ENCODE assay signal across 11 mouse cellular contexts in genomic region chr13:44419056-44419455, GRCm38 (mm10).
A peak's percentile ranks its signal among the peaks of the same experiment; 100 is the strongest.
DNase-seq lines count a peak whose midpoint lies in the region; ATAC-seq and TF ChIP-seq lines count a peak whose summit lies in the region.
"Had no signal": no experiment of that assay in that cellular context is flagged by ENCODE, and none has a peak within 500 bp of the region (broad histone marks: within the 10 kb centered on the region; RNA-seq: fewer than 3 reads in every experiment).

No protein-coding gene starts in this region.

- no peak overlapping the region for H3K9ac ChIP-seq in heart, embryonic 12.5 days
- H3K9ac ChIP-seq in neural tube, embryonic 12.5 days: no peak overlapping the region
- H3K9ac ChIP-seq in neural tube, embryonic 15.5 days (replicated peaks): no peak overlapping the region
- no peak overlapping the region for H3K9ac ChIP-seq in limb, embryonic 12.5 days (replicated peaks)
- no peak overlapping the region for H3K9ac ChIP-seq in hindbrain, embryonic 16.5 days (ENCODE audit: low read depth, low read length)
- H3K9ac ChIP-seq: forebrain, postnatal 0 days had no signal

- 0 out of 2 replicates have a peak overlapping the region, but pooled peaks have one; percentile 49 for H3K4me2 ChIP-seq in heart, embryonic 12.5 days
- H3K4me2 ChIP-seq in neural tube, embryonic 12.5 days (replicated peaks): no peak overlapping the region
- H3K4me2 ChIP-seq in neural tube, embryonic 15.5 days: no peak overlapping the region
- H3K4me2 ChIP-seq in limb, embryonic 12.5 days: peak overlapping the region; percentile 45
- no peak overlapping the region for H3K4me2 ChIP-seq in hindbrain, embryonic 16.5 days (ENCODE audit: low read length)

- peaks cover 59% of the 10 kb centered on the region for H3K4me1 ChIP-seq in heart, embryonic 12.5 days (replicated peaks)
- peaks cover 20% of the 10 kb centered on the region for H3K4me1 ChIP-seq in neural tube, embryonic 12.5 days
- H3K4me1 ChIP-seq in neural tube, embryonic 15.5 days: peaks cover 19% of the 10 kb centered on the region
- peaks cover 57% of the 10 kb centered on the region for H3K4me1 ChIP-seq in limb, embryonic 12.5 days (replicated peaks)
- peaks cover 13% of the 10 kb centered on the region for H3K4me1 ChIP-seq in small intestine, adult 2 months (ENCODE audit: control insufficient read depth, insufficient read depth, insufficient read length, low read length)
- peaks cover 10% of the 10 kb centered on the region; the same call in 1 of the 2 replicates for H3K4me1 ChIP-seq in hindbrain, embryonic 16.5 days (ENCODE audit: control insufficient read depth, insufficient read depth, low read depth, low read length)

- H3K4me3 ChIP-seq in heart, embryonic 12.5 days: no peak overlapping the region
- no peak overlapping the region for H3K4me3 ChIP-seq in neural tube, embryonic 12.5 days
- no peak overlapping the region for H3K4me3 ChIP-seq in neural tube, embryonic 15.5 days (replicated peaks)
- H3K4me3 ChIP-seq in limb, embryonic 12.5 days (replicated peaks): no peak overlapping the region
- no peak overlapping the region for H3K4me3 ChIP-seq in small intestine, adult 2 months (ENCODE audit: low read depth, low read length)
- H3K4me3 ChIP-seq in hindbrain, embryonic 16.5 days (ENCODE audit: low read length): no peak overlapping the region

- DNase-seq in heart, postnatal 4 days: no peak
- DNase-seq: cerebellum, adult 8-10 months; forebrain, postnatal 0 days had no signal

- H3K36me3 ChIP-seq in heart, embryonic 12.5 days: no peaks in the 10 kb centered on the region
- no peaks in the 10 kb centered on the region for H3K36me3 ChIP-seq in neural tube, embryonic 12.5 days
- H3K36me3 ChIP-seq in neural tube, embryonic 15.5 days: no peaks in the 10 kb centered on the region
- no peaks in the 10 kb centered on the region for H3K36me3 ChIP-seq in limb, embryonic 12.5 days
- no peaks in the 10 kb centered on the region for H3K36me3 ChIP-seq in small intestine, adult 2 months (ENCODE audit: control insufficient read depth, insufficient read depth, low read length)
- no peaks in the 10 kb centered on the region for H3K36me3 ChIP-seq in hindbrain, embryonic 16.5 days (ENCODE audit: control insufficient read depth, insufficient read depth, low read length)

- 80% methylated on average over 8 of the region's 8 CpGs for WGBS in heart, embryonic 12.5 days
- WGBS in neural tube, embryonic 12.5 days: 78% methylated on average over 8 of the region's 8 CpGs
- 74% methylated on average over 8 of the region's 8 CpGs for WGBS in neural tube, embryonic 15.5 days
- 59% methylated on average over 8 of the region's 8 CpGs for WGBS in limb, embryonic 12.5 days
- WGBS in small intestine, adult 2 months: 82% methylated on average over 8 of the region's 8 CpGs
- WGBS in hindbrain, embryonic 16.5 days: 71% methylated on average over 8 of the region's 8 CpGs

- H3K9me3 ChIP-seq in heart, embryonic 12.5 days (replicated peaks): peaks cover 4% of the 10 kb centered on the region; the same call in 1 of the 2 replicates
- H3K9me3 ChIP-seq in neural tube, embryonic 12.5 days: 0 out of 2 replicates have a peak, but pooled peaks cover 5% of the 10 kb centered on the region
- no peaks in the 10 kb centered on the region for H3K9me3 ChIP-seq in neural tube, embryonic 15.5 days (replicated peaks)
- no peaks in the 10 kb centered on the region for H3K9me3 ChIP-seq in limb, embryonic 12.5 days
- no peaks in the 10 kb centered on the region for H3K9me3 ChIP-seq in hindbrain, embryonic 16.5 days (ENCODE audit: control insufficient read depth, low read length)

- no peak for TF ChIP-seq CTCF in small intestine, adult 2 months (IDR thresholded peaks at IDR 0.05; ENCODE audit: extremely low read depth, insufficient read length, insufficient replicate concordance, low read depth, low read length)

- TF ChIP-seq POLR2A in small intestine, adult 2 months (IDR thresholded peaks at IDR 0.05; ENCODE audit: low read depth, low read length): no peak

- no peak for ATAC-seq in heart, embryonic 12.5 days (ENCODE audit: insufficient number of reproducible peaks, low FRiP score)
- ATAC-seq in neural tube, embryonic 12.5 days (ENCODE audit: low FRiP score, low read depth): 0 out of 2 replicates have a peak, but pooled peaks have one; percentile 17
- no peak for ATAC-seq in neural tube, embryonic 15.5 days (ENCODE audit: low FRiP score)
- no peak for ATAC-seq in limb, embryonic 12.5 days (ENCODE audit: insufficient number of reproducible peaks, insufficient read depth, low FRiP score, low TSS enrichment, low read depth)
- no peak for ATAC-seq in hindbrain, embryonic 16.5 days
- no peak for ATAC-seq in cerebellum, adult (ENCODE audit: insufficient number of reproducible peaks, low FRiP score, low TSS enrichment)
- ATAC-seq: forebrain, postnatal 0 days; midbrain, embryonic 16.5 days had no signal

- H3K27me3 ChIP-seq in heart, embryonic 12.5 days (replicated peaks): 0 out of 2 replicates have a peak, but pooled peaks cover 3% of the 10 kb centered on the region
- no peaks in the 10 kb centered on the region for H3K27me3 ChIP-seq in neural tube, embryonic 12.5 days (replicated peaks)
- H3K27me3 ChIP-seq in neural tube, embryonic 15.5 days (replicated peaks): 0 out of 2 replicates have a peak, but pooled peaks cover 6% of the 10 kb centered on the region
- H3K27me3 ChIP-seq in limb, embryonic 12.5 days: peaks cover 3% of the 10 kb centered on the region; the same call in 1 of the 2 replicates
- no peaks in the 10 kb centered on the region for H3K27me3 ChIP-seq in small intestine, adult 2 months (ENCODE audit: control insufficient read depth, insufficient read depth, low read length)
- H3K27me3 ChIP-seq in hindbrain, embryonic 16.5 days (replicated peaks; ENCODE audit: control insufficient read depth, insufficient read depth, low read length): no peaks in the 10 kb centered on the region

- H3K27ac ChIP-seq in heart, embryonic 12.5 days (ENCODE audit: poor library complexity, severe bottlenecking): no peak overlapping the region
- no peak overlapping the region for H3K27ac ChIP-seq in neural tube, embryonic 12.5 days
- no peak overlapping the region for H3K27ac ChIP-seq in neural tube, embryonic 15.5 days (replicated peaks)
- peak overlapping the region; percentile 79 for H3K27ac ChIP-seq in limb, embryonic 12.5 days
- peak overlapping the region; percentile 32; the same call in 1 of the 2 replicates for H3K27ac ChIP-seq in small intestine, adult 2 months (ENCODE audit: insufficient read depth, low read depth, low read length)
- no peak overlapping the region for H3K27ac ChIP-seq in hindbrain, embryonic 16.5 days (ENCODE audit: low read depth, low read length)

Comparison
In these comparisons a context has a peak if more than half of its experiments do, and no peak if none do; other contexts are left out.
1. H3K27ac ChIP-seq: peak in limb, embryonic 12.5 days (single experiment) and small intestine, adult 2 months (single experiment); none in heart, embryonic 12.5 days (single experiment), neural tube, embryonic 12.5 days (single experiment), neural tube, embryonic 15.5 days (single experiment) and hindbrain, embryonic 16.5 days (single experiment).
2. H3K4me2 ChIP-seq: peak in heart, embryonic 12.5 days (single experiment) and limb, embryonic 12.5 days (single experiment); none in neural tube, embryonic 12.5 days (single experiment), neural tube, embryonic 15.5 days (single experiment) and hindbrain, embryonic 16.5 days (single experiment).